Mouse (Mus musculus) heart, postnatal 36 days (tissue): ENCODE measurements around the gene AI481877. TPM values are rescaled to one million over a fixed set of nuclear protein-coding genes. Genes with fewer than 3 reads are reported as not detected.

Source experiments
- DNase-seq, 2 experiments: peaks; one replicate each; pipeline ENCODE4 v3.0.0; 2021 to 2022
- intact Hi-C: fragments of 180-260 bp; cut with DNase I; formaldehyde crosslinking; loops from one replicate; pipeline ENCODE4 v1.15.1; 2025
- total RNA-seq, 2 experiments: library from RNA; stranded (reverse); gene quantifications; 2 replicates each; pipeline ENCODE4 v1.2.3; 2021

The AI481877 gene
- total RNA-seq, 2 experiments from 2014 or later, result not detected

- no peak for DNase-seq
- intact Hi-C loops, result loop anchor here (1.0 to 2.0 kb wide), 2 partner anchors 33 to 51 kb away; partner anchors contain the start of gene Gm20503
Observed at GRCm38 (mm10) chr4:59035786-59036350, 102.9 kb downstream of the AI481877 start.

GRCm38 (mm10) chr4:59034918-59035785, 103.6 kb downstream of the AI481877 start, which contains the start of gene Gng10:
Gene Gng10, plus strand, starts transcription at chr4:59035088.
- intact Hi-C loops, result loop anchor here (2.0 kb wide), 1 partner anchor 32 kb away; the partner anchor contains the start of gene Gm20503

GRCm38 (mm10) chr4:59034325-59034917, 104.4 kb downstream of the AI481877 start:
- intact Hi-C loops, result loop anchor here (2.0 kb wide), 1 partner anchor 32 kb away; the partner anchor contains the start of gene Gm20503
- no peak for DNase-seq

More at GRCm38 (mm10) chr4:59034918-59035785, 103.6 kb downstream of the AI481877 start, which contains the start of gene Gng10:
- peak; percentile 68 to 79 for DNase-seq

- intact Hi-C loops, result no loop called here
- DNase-seq, result no peak
Observed at GRCm38 (mm10) chr4:59016922-59017321, 121.9 kb downstream of the AI481877 start.

- intact Hi-C loops, result no loop called here
- no peak for DNase-seq
Observed at GRCm38 (mm10) chr4:59015181-59015580, 123.6 kb downstream of the AI481877 start.

GRCm38 (mm10) chr4:59011446-59011845, 127.3 kb downstream of the AI481877 start:
- DNase-seq, result no peak
- intact Hi-C loops, result no loop called here

GRCm38 (mm10) chr4:59009696-59010095, 129.1 kb downstream of the AI481877 start:
- intact Hi-C loops, result loop anchor here (10.0 kb wide), 2 partner anchors 185 to 1055 kb away; partner anchors contain the start of gene Txn1

GRCm38 (mm10) chr4:59009186-59009585, 129.6 kb downstream of the AI481877 start:
- no peak for DNase-seq
- intact Hi-C loops, result loop anchor here (10.0 kb wide), 2 partner anchors 186 to 1054 kb away; partner anchors contain the start of gene Txn1

More at GRCm38 (mm10) chr4:59009696-59010095, 129.1 kb downstream of the AI481877 start:
- no peak for DNase-seq

- intact Hi-C loops, result loop anchor here (10.0 kb wide), 2 partner anchors 187 to 1053 kb away; partner anchors contain the start of gene Txn1
- DNase-seq, result no peak
Observed at GRCm38 (mm10) chr4:59007974-59008373, 130.8 kb downstream of the AI481877 start.

GRCm38 (mm10) chr4:59007016-59007415, 131.8 kb downstream of the AI481877 start:
- DNase-seq, result no peak
- intact Hi-C loops, result loop anchor here (10.0 kb wide), 2 partner anchors 188 to 1052 kb away; partner anchors contain the start of gene Txn1

GRCm38 (mm10) chr4:59006211-59006610, 132.6 kb downstream of the AI481877 start:
- intact Hi-C loops, result loop anchor here (10.0 kb wide), 2 partner anchors 189 to 1051 kb away; partner anchors contain the start of gene Txn1
- DNase-seq, result no peak

- intact Hi-C loops, result loop anchor here (2.0 to 10.0 kb wide), 4 partner anchors 31 to 1049 kb away; partner anchors contain the start of genes Ecpas, Gng10 and Txn1
- DNase-seq, result no peak
Observed at GRCm38 (mm10) chr4:59003806-59004200, 135.0 kb downstream of the AI481877 start.

- peak; percentile 92 to 93 for DNase-seq
- intact Hi-C loops, result loop anchor here (2.0 to 10.0 kb wide), 4 partner anchors 32 to 1048 kb away; partner anchors contain the start of genes Ecpas, Gng10 and Txn1
Observed at GRCm38 (mm10) chr4:59002948-59003805, 135.6 kb downstream of the AI481877 start, which contains the start of gene Gm20503. Gene Gm20503, plus strand, starts transcription at chr4:59003210.

GRCm38 (mm10) chr4:59000614-59001013, 138.2 kb downstream of the AI481877 start:
- intact Hi-C loops, result loop anchor here (5.0 to 10.0 kb wide), 3 partner anchors 88 to 1046 kb away; partner anchors contain the start of genes Ecpas and Txn1
- no peak for DNase-seq

GRCm38 (mm10) chr4:58999686-59000085, 139.1 kb downstream of the AI481877 start:
- intact Hi-C loops, result loop anchor here (1.0 to 10.0 kb wide), 4 partner anchors 14 to 1045 kb away; partner anchors contain the start of genes Ecpas and Txn1
- peak; percentile 72 to 78 for DNase-seq

GRCm38 (mm10) chr4:58998688-58999087, 140.1 kb downstream of the AI481877 start:
- no peak for DNase-seq
- intact Hi-C loops, result loop anchor here (1.0 kb wide), 1 partner anchor 13 kb away; no protein-coding TSS in a partner anchor

GRCm38 (mm10) chr4:58997081-58997480, 141.7 kb downstream of the AI481877 start:
- intact Hi-C loops, result no loop called here

GRCm38 (mm10) chr4:58995251-58995693, 143.5 kb downstream of the AI481877 start:
- intact Hi-C loops, result no loop called here

More at GRCm38 (mm10) chr4:58997081-58997480, 141.7 kb downstream of the AI481877 start:
- DNase-seq, result no peak

GRCm38 (mm10) chr4:58994762-58995161, 144.0 kb downstream of the AI481877 start, which contains the start of gene Dnajc25:
Gene Dnajc25, plus strand, starts transcription at chr4:58995062.
- intact Hi-C loops, result no loop called here
- no peak for DNase-seq

More at GRCm38 (mm10) chr4:58995251-58995693, 143.5 kb downstream of the AI481877 start:
- DNase-seq, result no peak
